Mouse (Mus musculus) right cerebral cortex, adult 18-20 months (tissue): Measurements from ENCODE around the gene Afp.

ENCODE experiments used
- DNase-seq: peaks from one replicate; pipeline ENCODE4 v3.0.0; 2022; ENCODE audit warnings: mixed read lengths

The Afp gene

GRCm38 (mm10) chr5:90509828-90510592 is 19.5 kb downstream of the Afp start:
- no peak for DNase-seq

- DNase-seq = no peak
Observed at GRCm38 (mm10) chr5:90512288-90512955, 21.9 kb downstream of the Afp start.

GRCm38 (mm10) chr5:90515561-90515960 is 25.0 kb downstream of the Afp start:
- DNase-seq = no peak

- no peak for DNase-seq
Observed at GRCm38 (mm10) chr5:90518356-90519100, 28.0 kb downstream of the Afp start, which contains the start of gene Afm. Gene Afm (plus strand): TSS chr5:90518932.

GRCm38 (mm10) chr5:90551191-90551590 is 60.7 kb downstream of the Afp start:
- no peak for DNase-seq

- no peak for DNase-seq
Observed at GRCm38 (mm10) chr5:90556052-90556451, 65.5 kb downstream of the Afp start.
